Comparison of ENCODE assay signal across 28 mouse cellular contexts in genomic region chr16:22526386-22526785, GRCm38 (mm10).
DNase-seq lines count a peak whose midpoint lies in the region; ATAC-seq and TF ChIP-seq lines count a peak whose summit lies in the region.
"Had no signal": no experiment of that assay in that cellular context is flagged by ENCODE, and none has a peak within 500 bp of the region (broad histone marks: within the 10 kb centered on the region; RNA-seq: fewer than 3 reads in every experiment).

No protein-coding gene starts in this region.

- peak overlapping the region; percentile 75 for H3K27ac ChIP-seq in heart, adult 2 months
- H3K27ac ChIP-seq in heart, embryonic 16.5 days (ENCODE audit: low read length): peak overlapping the region; percentile 83
- H3K27ac ChIP-seq in thymus, adult 2 months (ENCODE audit: control insufficient read depth, insufficient read depth, low read length): no peak overlapping the region
- H3K27ac ChIP-seq: embryonic facial prominence, embryonic 13.5 days; forebrain, embryonic 10.5 days; forebrain, embryonic 15.5 days; kidney, postnatal 0 days; liver, embryonic 12.5 days; midbrain, embryonic 13.5 days; neural tube, embryonic 15.5 days had no signal

- H3K4me2 ChIP-seq in heart, embryonic 16.5 days (ENCODE audit: low read depth, low read length): no peak overlapping the region
- H3K4me2 ChIP-seq: embryonic facial prominence, embryonic 13.5 days; forebrain, embryonic 15.5 days; liver, embryonic 12.5 days; midbrain, embryonic 13.5 days; neural tube, embryonic 15.5 days had no signal

- peak; percentile 35 for TF ChIP-seq CTCF in heart, adult 2 months (IDR thresholded peaks at IDR 0.05)
- TF ChIP-seq CTCF in thymus, adult 2 months (IDR thresholded peaks at IDR 0.05; ENCODE audit: borderline replicate concordance, control insufficient read depth, extremely low read depth, insufficient read depth, low read length, poor library complexity): no peak

- no peaks in the 10 kb centered on the region for H3K27me3 ChIP-seq in heart, adult 2 months (ENCODE audit: control insufficient read depth, insufficient read depth, low read length)
- H3K27me3 ChIP-seq in heart, embryonic 16.5 days (ENCODE audit: control insufficient read depth, insufficient read depth, low read length): no peaks in the 10 kb centered on the region
- no peaks in the 10 kb centered on the region for H3K27me3 ChIP-seq in thymus, adult 2 months (ENCODE audit: control insufficient read depth, insufficient read depth, low read length)
- H3K27me3 ChIP-seq: embryonic facial prominence, embryonic 13.5 days; forebrain, embryonic 15.5 days; liver, embryonic 12.5 days; midbrain, embryonic 13.5 days; neural tube, embryonic 15.5 days had no signal

- TF ChIP-seq POLR2A in heart, adult 2 months (IDR thresholded peaks at IDR 0.05; ENCODE audit: insufficient read depth, low read depth, low read length): no peak
- TF ChIP-seq POLR2A in thymus, adult 2 months (IDR thresholded peaks at IDR 0.05; ENCODE audit: control insufficient read depth, extremely low read depth, insufficient read depth, low read length, poor library complexity): no peak

- WGBS in heart, adult 2 months: 70% methylated on average over 4 of the region's 4 CpGs
- 61% methylated on average over 4 of the region's 4 CpGs for WGBS in heart, embryonic 16.5 days
- 7% methylated on average over 4 of the region's 4 CpGs for WGBS in thymus, adult 2 months

- peaks cover 4% of the 10 kb centered on the region for H3K4me1 ChIP-seq in heart, adult 2 months (ENCODE audit: control insufficient read depth, insufficient read depth, low read length)
- H3K4me1 ChIP-seq in heart, embryonic 16.5 days (ENCODE audit: control insufficient read depth, insufficient read depth, low read length): peaks cover 30% of the 10 kb centered on the region
- H3K4me1 ChIP-seq in thymus, adult 2 months (replicated peaks; ENCODE audit: control insufficient read depth, insufficient read depth, low read length): peaks cover 22% of the 10 kb centered on the region
- H3K4me1 ChIP-seq: embryonic facial prominence, embryonic 13.5 days; liver, embryonic 12.5 days; neural tube, embryonic 15.5 days had no signal

- H3K79me2 ChIP-seq in heart, adult 2 months (replicated peaks; ENCODE audit: control insufficient read depth, insufficient read depth, low read length): no peaks in the 10 kb centered on the region

- no peak for DNase-seq in heart, adult 2 months
- no peak for DNase-seq in heart, adult 9 months (ENCODE audit: low spot score in 2 of 2)
- DNase-seq in heart, adult 11 months: no peak
- peak; percentile 18 for DNase-seq in thymus, postnatal 25 days
- DNase-seq in thymus, adult 2 months: no peak
- DNase-seq in kidney, postnatal 10 days: no peak
- no peak for DNase-seq in MN1 (ENCODE audit: low spot score)
- DNase-seq: adrenal gland, adult 2 months; cerebellum, adult 9-10 months; cerebellum, postnatal 36 days; gastrocnemius, postnatal 36 days; kidney, adult 8-10 months; layer of hippocampus, postnatal 36 days; left cerebral cortex, postnatal 4 days; liver, postnatal 0 days; lung, postnatal 36 days; retina, postnatal 1 day; right cerebral cortex, postnatal 14 days had no signal

- no peak overlapping the region for H3K9ac ChIP-seq in heart, adult 2 months (ENCODE audit: low read depth, low read length)
- H3K9ac ChIP-seq in heart, embryonic 16.5 days (ENCODE audit: low read length): no peak overlapping the region
- H3K9ac ChIP-seq: embryonic facial prominence, embryonic 13.5 days; forebrain, embryonic 15.5 days; liver, embryonic 12.5 days; liver, postnatal 0 days; midbrain, embryonic 13.5 days; neural tube, embryonic 15.5 days had no signal

- intact Hi-C loops in heart, adult 2 months (cut with DNase I): no loop called here

- no peak overlapping the region for H3K4me3 ChIP-seq in heart, adult 2 months
- no peak overlapping the region for H3K4me3 ChIP-seq in heart, embryonic 16.5 days (ENCODE audit: low read length)
- H3K4me3 ChIP-seq in thymus, adult 2 months (ENCODE audit: control insufficient read depth, insufficient read depth, low read length): no peak overlapping the region
- H3K4me3 ChIP-seq: embryonic facial prominence, embryonic 13.5 days; forebrain, embryonic 10.5 days; forebrain, embryonic 15.5 days; liver, embryonic 12.5 days; midbrain, embryonic 13.5 days; neural tube, embryonic 15.5 days had no signal

- H3K9me3 ChIP-seq in heart, embryonic 16.5 days (replicated peaks; ENCODE audit: control insufficient read depth, low read length): 0 out of 2 replicates have a peak, but pooled peaks cover 2% of the 10 kb centered on the region
- H3K9me3 ChIP-seq: forebrain, embryonic 10.5 days; forebrain, embryonic 15.5 days; liver, embryonic 12.5 days; neural tube, embryonic 15.5 days had no signal

- TF ChIP-seq EP300 in heart, adult 2 months (IDR thresholded peaks at IDR 0.05; ENCODE audit: insufficient read depth, low read depth, low read length): no peak

- peaks cover 2% of the 10 kb centered on the region; the same call in 1 of the 2 replicates for H3K36me3 ChIP-seq in heart, adult 2 months (ENCODE audit: control insufficient read depth, insufficient read depth, low read length)
- H3K36me3 ChIP-seq in heart, embryonic 16.5 days (ENCODE audit: control insufficient read depth, insufficient read depth): no peaks in the 10 kb centered on the region
- no peaks in the 10 kb centered on the region for H3K36me3 ChIP-seq in thymus, adult 2 months (ENCODE audit: control insufficient read depth, insufficient read depth, low read length)
- H3K36me3 ChIP-seq: embryonic facial prominence, embryonic 13.5 days; forebrain, embryonic 10.5 days; forebrain, embryonic 15.5 days; liver, embryonic 12.5 days; midbrain, embryonic 13.5 days; neural tube, embryonic 15.5 days had no signal

- peak; percentile 53 for ATAC-seq in heart, embryonic 16.5 days (replicated peaks; ENCODE audit: extremely low read depth, insufficient read depth, low FRiP score)
- ATAC-seq: forebrain, embryonic 15.5 days; hindbrain, embryonic 16.5 days; intestine, embryonic 16.5 days; liver, embryonic 12.5 days; liver, postnatal 0 days; midbrain, embryonic 13.5 days had no signal
